Mouse (Mus musculus) MEL (cell line): ENCODE data around the gene Neurl4. TPM values are rescaled to one million over a fixed set of nuclear protein-coding genes. Genes with fewer than 3 reads are reported as not detected.
A peak's percentile ranks its signal among the peaks of the same experiment; 100 is the strongest.

ENCODE experiments used
- DNase-seq: peaks from one replicate; pipeline ENCODE4 v3.0.0; 2011; ENCODE audit warnings: low read depth, low spot score
- H3K27ac ChIP-seq: 2 replicates; pipeline ENCODE4 v1.5.1; 2012; ENCODE audit warnings: low read depth, mild to moderate bottlenecking, control low read depth, low read length, moderate library complexity; ENCODE audit not compliant: control insufficient read depth
- H3K27me3 ChIP-seq, 2 experiments: fragments of 150-350 bp in 1 of 2; sonication (generic) in 1 of 2; 2 replicates each; pipeline ENCODE4 v1.6.1; 2012; ENCODE audit warnings: low read length in 2 of 2, mild to moderate bottlenecking in 2 of 2, improper control_type of control experiment in 1 of 2, moderate library complexity in 1 of 2; ENCODE audit not compliant: insufficient read depth in 2 of 2, control insufficient read depth in 1 of 2
- H3K36me3 ChIP-seq, 2 experiments: 2 replicates each; pipeline ENCODE4 v1.6.1; 2012 to 2014; ENCODE audit warnings: low read length in 2 of 2, improper control_type of control experiment in 1 of 2, inconsistent platforms in 1 of 2, mild to moderate bottlenecking in 1 of 2; ENCODE audit not compliant: insufficient read depth in 2 of 2, control insufficient read depth in 1 of 2
- H3K4me1 ChIP-seq, 2 experiments: fragments of 150-350 bp in 1 of 2; sonication (generic) in 1 of 2; 2 replicates each; pipeline ENCODE4 v1.6.1; 2012; ENCODE audit warnings: low read length in 2 of 2, improper control_type of control experiment in 1 of 2, mild to moderate bottlenecking in 1 of 2; ENCODE audit not compliant: insufficient read depth in 2 of 2, control insufficient read depth in 1 of 2
- H3K4me3 ChIP-seq, 2 experiments: fragments of 150-350 bp in 1 of 2; sonication (generic) in 1 of 2; 2 replicates each; pipeline ENCODE4 v1.5.1; 2012; ENCODE audit warnings: low read depth in 2 of 2, low read length in 2 of 2, mild to moderate bottlenecking in 2 of 2, moderate library complexity in 2 of 2, control low read depth in 1 of 2, improper control_type of control experiment in 1 of 2; ENCODE audit not compliant: control insufficient read depth in 1 of 2, insufficient read depth in 1 of 2
- H3K79me2 ChIP-seq: 2 replicates; pipeline ENCODE4 v1.6.1; 2012; ENCODE audit warnings: mild to moderate bottlenecking, low read length, moderate library complexity; ENCODE audit not compliant: control insufficient read depth, poor library complexity, insufficient read depth
- H3K9ac ChIP-seq: 2 replicates; pipeline ENCODE4 v1.6.1; 2012; ENCODE audit warnings: low read depth, mild to moderate bottlenecking, control low read depth, low read length, moderate library complexity; ENCODE audit not compliant: control insufficient read depth, poor library complexity, severe bottlenecking
- H3K9me3 ChIP-seq: fragments of 150-350 bp; sonication (generic); replicated peaks from 2 replicates; pipeline ENCODE4 v1.6.1; 2012; ENCODE audit warnings: mild to moderate bottlenecking, low read length, improper control_type of control experiment, moderate library complexity; ENCODE audit not compliant: insufficient read depth
- BHLHE40 ChIP-seq: IDR thresholded peaks from 2 replicates; pipeline ENCODE4 v1.6.1; 2012; ENCODE audit warnings: low read depth, mild to moderate bottlenecking, inconsistent platforms, low read length, improper control_type of control experiment, borderline replicate concordance
- CHD2 ChIP-seq: IDR thresholded peaks from 2 replicates; pipeline ENCODE4 v1.6.1; 2011; ENCODE audit warnings: low read length, improper control_type of control experiment
- CTCF ChIP-seq, 3 experiments: IDR thresholded peaks in 2 of 3; conservative IDR thresholded peaks in 1 of 3; 2 replicates each; pipeline ENCODE4 v1.5.1; 2011 to 2012; ENCODE audit warnings: low read length in 3 of 3, low read depth in 2 of 3, mild to moderate bottlenecking in 2 of 3, improper control_type of control experiment in 1 of 3, inconsistent platforms in 1 of 3, mixed read lengths in 1 of 3, moderate library complexity in 1 of 3; ENCODE audit not compliant: control insufficient read depth in 1 of 3, insufficient read depth in 1 of 3, poor library complexity in 1 of 3, severe bottlenecking in 1 of 3
- E2F4 ChIP-seq: IDR thresholded peaks from 2 replicates; pipeline ENCODE4 v1.6.1; 2011; ENCODE audit warnings: low read depth, low read length, improper control_type of control experiment, borderline replicate concordance
- ELF1 ChIP-seq: IDR thresholded peaks from 2 replicates; pipeline ENCODE4 v1.6.1; 2014; ENCODE audit warnings: low read depth, mild to moderate bottlenecking, inconsistent platforms, low read length, improper control_type of control experiment, moderate library complexity
- GABPA ChIP-seq: IDR thresholded peaks from 2 replicates; pipeline ENCODE4 v1.6.1; 2012; ENCODE audit warnings: low read depth, mild to moderate bottlenecking, inconsistent platforms, low read length, improper control_type of control experiment, moderate library complexity
- GATA1 ChIP-seq: IDR thresholded peaks from 2 replicates; pipeline ENCODE4 v1.6.1; 2011; ENCODE audit warnings: low read depth, low read length, improper control_type of control experiment
- JUND ChIP-seq: IDR thresholded peaks from 2 replicates; pipeline ENCODE4 v1.6.1; 2011; ENCODE audit warnings: low read depth, mild to moderate bottlenecking, improper control_type of control experiment, low read length
- KAT2A ChIP-seq: conservative IDR thresholded peaks from 2 replicates; pipeline ENCODE4 v1.6.1; 2012; ENCODE audit warnings: low read depth, low read length, improper control_type of control experiment, inconsistent platforms
- MAFK ChIP-seq: IDR thresholded peaks from 2 replicates; pipeline ENCODE4 v1.6.1; 2011; ENCODE audit warnings: low read depth, mild to moderate bottlenecking, low read length, improper control_type of control experiment, borderline replicate concordance
- MAX ChIP-seq: IDR thresholded peaks from 2 replicates; pipeline ENCODE4 v1.6.1; 2011; ENCODE audit warnings: low read length, improper control_type of control experiment
- MXI1 ChIP-seq: IDR thresholded peaks from 2 replicates; pipeline ENCODE4 v1.6.1; 2011; ENCODE audit warnings: mild to moderate bottlenecking, low read depth, low read length, improper control_type of control experiment
- MYC ChIP-seq: IDR thresholded peaks from 2 replicates; pipeline ENCODE4 v1.6.1; 2011; ENCODE audit warnings: low read depth, mild to moderate bottlenecking, low read length, improper control_type of control experiment, moderate library complexity
- NRF1 ChIP-seq: IDR thresholded peaks from 2 replicates; pipeline ENCODE4 v1.6.1; 2014; ENCODE audit warnings: low read depth, mild to moderate bottlenecking, inconsistent platforms, low read length, improper control_type of control experiment, moderate library complexity; ENCODE audit not compliant: poor library complexity, insufficient read depth, severe bottlenecking
- POLR2A ChIP-seq, 2 experiments: IDR thresholded peaks; 2 replicates each; pipeline ENCODE4 v1.6.1; 2011 to 2012; ENCODE audit warnings: low read length in 2 of 2, mild to moderate bottlenecking in 2 of 2, control low read depth in 1 of 2, improper control_type of control experiment in 1 of 2, low read depth in 1 of 2, moderate library complexity in 1 of 2; ENCODE audit not compliant: control insufficient read depth in 1 of 2, insufficient read depth in 1 of 2, poor library complexity in 1 of 2
- POLR2AphosphoS2 ChIP-seq: IDR thresholded peaks from 2 replicates; pipeline ENCODE4 v1.6.1; 2011; ENCODE audit warnings: low read length, improper control_type of control experiment
- POLR2AphosphoS5 ChIP-seq: IDR thresholded peaks from 2 replicates; pipeline ENCODE4 v1.6.1; 2012; ENCODE audit warnings: low read depth, borderline replicate concordance, mild to moderate bottlenecking, inconsistent platforms, low read length, moderate library complexity, mixed read lengths
- TBP ChIP-seq: IDR thresholded peaks from 2 replicates; pipeline ENCODE4 v1.8.0; 2011; ENCODE audit warnings: low read depth, low read length, improper control_type of control experiment
- USF1 ChIP-seq: IDR thresholded peaks from 2 replicates; pipeline ENCODE4 v1.6.1; 2014; ENCODE audit warnings: low read depth, mild to moderate bottlenecking, inconsistent platforms, low read length, improper control_type of control experiment, moderate library complexity
- USF2 ChIP-seq, 2 experiments: IDR thresholded peaks; 2 replicates each; pipeline ENCODE4 v1.6.1; 2011 to 2012; ENCODE audit warnings: improper control_type of control experiment in 2 of 2, low read length in 2 of 2, borderline replicate concordance in 1 of 2, inconsistent platforms in 1 of 2, low read depth in 1 of 2, mild to moderate bottlenecking in 1 of 2; ENCODE audit not compliant: insufficient read depth in 1 of 2
- polyA plus RNA-seq, 2 experiments: library from polyadenylated mRNA; stranded (reverse) in 1 of 2; unstranded in 1 of 2; fragments of >175 nt in 1 of 2; fragments of >200 nt in 1 of 2; gene quantifications; 2 replicates each; pipeline versions ENCODE4 v1.2.1 to v1.2.4; 2012; ENCODE audit warnings: low replicate concordance in 2 of 2, low read depth in 1 of 2; ENCODE audit not compliant: insufficient read length in 2 of 2, insufficient read depth in 1 of 2, missing spikeins in 1 of 2
- total RNA-seq: library from RNA; depleted of rRNA; stranded (reverse); fragments of 300-350 nt; gene quantifications from 2 replicates; pipeline ENCODE4 v1.2.3, GENCODE M21; 2012

The Neurl4 gene
- total and polyA plus RNA-seq, 3 experiments: 50.9 to 58.0 TPM; not detected in 1

- TF ChIP-seq POLR2AphosphoS5 (no peak), MAFK (no peak), BHLHE40 (no peak), USF1 (0 out of 2 replicates have a peak, but pooled peaks have one; percentile 43), NRF1 (peak; percentile 54; the same call in 1 of the 2 replicates), USF2 (IDR thresholded peaks at IDR 0.05; ENCODE audit: borderline replicate concordance in 1 of 2, insufficient read depth in 1 of 2, low read depth in 1 of 2, low read length in 2 of 2) (no peak), ELF1 (peak; percentile 93), POLR2AphosphoS2 (peak; percentile 89; the same call in 1 of the 2 replicates)
Measured at GRCm38 (mm10) chr11:69901406-69901846, 554 bp downstream of the Neurl4 start (continued).

- Histone ChIP-seq H3K9ac (peak overlapping the region; percentile 81), H3K9me3 (no peaks in the 10 kb centered on the region), H3K4me1 (peaks cover 0 to 12% of the 10 kb centered on the region in 2 experiments; a peak in 2 of 4 replicates), H3K4me3 (peak overlapping the region; percentile 58 to 77), H3K79me2 (peaks cover 18% of the 10 kb centered on the region), H3K27ac (peak overlapping the region; percentile 48), H3K27me3 (no peaks in the 10 kb centered on the region), H3K36me3 (peaks cover 3 to 6% of the 10 kb centered on the region in 2 experiments; a peak in 2 of 4 replicates)
- DNase-seq: peak; percentile 63
- TF ChIP-seq GATA1: no peak
- peak in 1 of 2 experiments; percentile 31; a peak in 1 of 4 replicates for TF ChIP-seq POLR2A (IDR thresholded peaks at IDR 0.05; ENCODE audit: control insufficient read depth in 1 of 2, insufficient read depth in 1 of 2, low read depth in 1 of 2, low read length in 2 of 2, poor library complexity in 1 of 2)
Measured at GRCm38 (mm10) chr11:69901993-69902392, 1.1 kb downstream of the Neurl4 start.

- DNase-seq: no peak
- H3K9ac ChIP-seq: peak overlapping the region; percentile 81
- no peaks in the 10 kb centered on the region for H3K9me3 ChIP-seq
- peaks cover 3 to 12% of the 10 kb centered on the region in 2 experiments; a peak in 2 of 4 replicates for H3K36me3 ChIP-seq
- H3K79me2 ChIP-seq: peaks cover 18% of the 10 kb centered on the region
- H3K4me1 ChIP-seq: peaks cover 0 to 12% of the 10 kb centered on the region in 2 experiments; a peak in 2 of 4 replicates
- no peak overlapping the region for H3K27ac ChIP-seq
- no peaks in the 10 kb centered on the region for H3K27me3 ChIP-seq
- peak overlapping the region; percentile 58 to 77 for H3K4me3 ChIP-seq
- TF ChIP-seq KAT2A: no peak
- TF ChIP-seq GATA1: no peak
- no peak for TF ChIP-seq MXI1
- no peak for TF ChIP-seq GABPA
- no peak for TF ChIP-seq MYC
- no peak for TF ChIP-seq MAX
- TF ChIP-seq JUND: no peak
- TF ChIP-seq E2F4: no peak
- TF ChIP-seq MAFK: no peak
- TF ChIP-seq CHD2: no peak
- TF ChIP-seq CTCF (IDR thresholded peaks at IDR 0.05 in 2 of 3, conservative IDR thresholded peaks at IDR 0.05 in 1 of 3; ENCODE audit: control insufficient read depth in 1 of 3, insufficient read depth in 1 of 3, low read depth in 2 of 3, low read length in 3 of 3, poor library complexity in 1 of 3, severe bottlenecking in 1 of 3): no peak
- no peak for TF ChIP-seq TBP
- TF ChIP-seq POLR2A (IDR thresholded peaks at IDR 0.05; ENCODE audit: control insufficient read depth in 1 of 2, insufficient read depth in 1 of 2, low read depth in 1 of 2, low read length in 2 of 2, poor library complexity in 1 of 2): no peak
Measured at GRCm38 (mm10) chr11:69902972-69903371, 2.1 kb downstream of the Neurl4 start.
